Mouse (Mus musculus) T-helper 1 cell (primary cell): Measurements from ENCODE around the gene Chit1.

ENCODE experiments used
- in situ Hi-C: fragments of 300-600 bp; cut with MboI, MseI; formaldehyde crosslinking; loops from one replicate; pipeline ENCODE4 v1.15.1; 2025; ENCODE audit warnings: high pct_unique_total_duplicates

Chit1 gene

DNA sequence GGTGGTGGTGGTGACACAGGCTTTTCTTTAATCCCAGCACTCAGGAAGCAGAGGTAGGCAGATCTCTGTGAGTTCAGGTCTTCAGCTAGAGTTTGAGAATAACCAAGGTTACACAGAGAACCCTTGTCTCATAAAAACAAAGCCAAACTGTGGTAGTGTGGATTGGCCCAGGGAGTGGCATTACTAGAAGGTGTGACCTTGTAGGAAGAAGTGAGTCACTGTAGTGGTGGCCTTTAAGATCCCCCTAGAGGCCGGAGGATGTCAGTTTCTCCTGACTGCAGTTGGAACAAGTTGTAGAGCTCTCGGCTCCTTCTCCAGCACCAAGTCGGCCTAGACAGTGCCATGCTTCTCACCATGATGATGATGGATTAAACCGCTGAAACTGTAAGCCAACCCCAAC, at the start of gene Chit1:
Gene Chit1 (plus strand): TSS at position 264 of the 400 bp plus-strand sequence.
- in situ Hi-C loops: no loop called here

- in situ Hi-C loops: loop anchor here (5.0 kb wide), 1 partner anchor 1020 kb away; no protein-coding TSS in a partner anchor
Measured at GRCm38 (mm10) chr1:134061915-134062314, 49.1 kb upstream of the Chit1 start.

GRCm38 (mm10) chr1:134062411-134063085, 48.5 kb upstream of the Chit1 start:
- in situ Hi-C loops: loop anchor here (5.0 kb wide), 1 partner anchor 1020 kb away; no protein-coding TSS in a partner anchor

DNA sequence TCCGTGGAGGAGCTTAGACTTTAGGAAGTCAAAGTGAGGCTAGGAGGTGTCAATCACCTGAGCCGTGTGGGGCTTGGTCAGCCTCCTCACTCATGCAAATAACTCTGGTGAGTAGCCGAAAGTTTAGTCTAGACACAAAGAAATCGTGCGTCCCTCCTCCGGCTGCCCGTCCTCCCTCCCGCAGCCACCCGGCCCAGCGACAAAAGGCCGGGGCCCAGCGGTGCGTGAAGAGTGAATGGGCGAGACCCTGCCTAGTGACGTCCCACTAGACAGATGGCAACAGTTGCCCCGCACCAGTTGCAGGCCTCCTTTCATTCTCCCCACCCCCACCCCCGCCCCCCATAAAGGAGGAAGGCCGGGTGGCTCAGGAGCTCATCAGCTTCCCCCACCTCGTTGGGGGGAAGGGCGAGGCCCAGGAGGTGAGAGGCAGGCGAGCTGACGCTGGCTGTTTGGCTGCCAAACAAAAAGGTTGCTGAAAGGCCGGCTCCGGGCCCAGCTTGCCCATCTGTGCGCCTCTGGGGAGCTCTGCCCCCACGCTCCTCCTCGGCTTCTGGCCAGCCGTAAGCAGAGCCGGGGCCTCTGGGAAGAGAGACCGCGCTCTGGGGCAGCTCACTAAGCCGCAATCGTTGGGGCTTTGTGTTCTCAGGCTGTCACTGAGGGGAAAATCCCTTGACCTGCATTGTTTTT, 47.8 kb upstream of the Chit1 start:
- in situ Hi-C loops: loop anchor here (5.0 kb wide), 1 partner anchor 1021 kb away; no protein-coding TSS in a partner anchor

- in situ Hi-C loops: loop anchor here (5.0 kb wide), 1 partner anchor 1021 kb away; no protein-coding TSS in a partner anchor
Measured at GRCm38 (mm10) chr1:134063773-134064125, 47.3 kb upstream of the Chit1 start.

- in situ Hi-C loops: loop anchor here (5.0 kb wide), 1 partner anchor 1022 kb away; no protein-coding TSS in a partner anchor
Measured at GRCm38 (mm10) chr1:134064296-134064831, 46.7 kb upstream of the Chit1 start.

DNA sequence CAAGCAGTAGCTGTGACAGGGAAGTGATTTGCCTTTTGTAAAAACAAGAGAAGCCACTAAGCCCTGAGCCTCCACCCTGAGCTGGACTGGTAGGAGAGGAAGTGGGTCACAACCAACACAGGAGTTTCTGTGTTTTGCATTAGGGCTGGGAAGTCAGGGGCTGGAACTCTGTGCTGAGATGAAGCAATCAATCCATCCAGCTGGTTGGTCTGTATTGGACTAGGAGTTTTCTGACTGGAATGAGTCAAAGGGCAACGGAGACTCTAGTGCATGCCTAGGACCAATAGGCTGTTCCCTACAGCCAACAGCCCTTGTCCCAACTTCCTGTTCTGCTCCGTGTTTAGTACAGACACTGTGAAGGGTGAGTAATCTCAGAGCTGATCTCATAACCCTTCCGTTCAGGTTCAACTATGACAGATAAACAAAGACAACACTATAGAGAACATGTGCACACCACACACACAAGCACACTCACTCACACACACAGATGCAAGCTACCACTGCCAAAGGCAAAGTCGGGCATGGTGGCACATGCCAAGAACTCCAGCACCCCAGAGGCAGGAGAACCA, 45.7 kb upstream of the Chit1 start:
- in situ Hi-C loops: no loop called here

DNA sequence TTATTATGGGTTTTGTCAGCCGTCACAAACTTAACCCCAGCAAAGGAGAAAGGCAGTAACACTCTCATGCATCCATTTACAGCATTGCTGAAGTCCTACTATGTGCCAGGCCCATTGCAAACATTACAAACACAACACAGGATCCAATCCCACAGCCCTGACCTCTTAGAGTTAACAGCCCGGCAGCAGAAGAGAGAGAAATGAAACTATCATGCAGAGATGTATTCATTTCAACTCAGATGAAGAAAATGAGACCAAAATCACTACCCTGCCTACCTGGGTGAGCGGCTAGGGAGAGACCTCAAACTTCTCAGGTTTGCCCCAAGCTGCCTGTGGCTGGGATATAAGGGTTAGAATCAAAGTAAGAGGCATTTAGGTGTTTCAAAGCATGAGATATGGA, 44.5 kb upstream of the Chit1 start:
- in situ Hi-C loops: no loop called here

DNA sequence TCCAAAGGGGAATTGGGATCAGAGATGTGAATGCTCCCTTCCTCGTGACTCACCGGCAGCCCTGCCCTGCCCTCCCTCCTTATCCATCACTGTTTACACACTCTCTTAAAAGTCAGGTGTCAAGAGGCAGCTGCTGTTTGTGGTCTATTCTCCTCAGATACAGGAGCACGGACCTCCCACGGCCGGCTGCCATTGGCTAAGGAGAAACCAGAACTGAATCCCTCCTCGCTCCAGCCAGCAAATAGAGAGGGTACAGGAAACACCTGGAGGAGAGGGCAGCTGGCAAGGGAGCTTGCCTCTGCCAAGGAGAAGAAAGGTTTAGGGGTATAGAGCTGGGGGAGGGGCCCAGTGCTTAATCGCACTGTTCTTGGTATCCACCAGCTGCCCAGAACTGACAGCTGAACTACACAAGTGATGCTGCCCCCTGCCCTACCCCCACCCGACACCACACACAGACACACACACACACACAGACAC, 43.9 kb upstream of the Chit1 start:
- in situ Hi-C loops: no loop called here

- in situ Hi-C loops: no loop called here
Measured at GRCm38 (mm10) chr1:134070099-134070669, 40.9 kb upstream of the Chit1 start.

- in situ Hi-C loops: no loop called here
Measured at GRCm38 (mm10) chr1:134071411-134072018, 39.5 kb upstream of the Chit1 start.

DNA sequence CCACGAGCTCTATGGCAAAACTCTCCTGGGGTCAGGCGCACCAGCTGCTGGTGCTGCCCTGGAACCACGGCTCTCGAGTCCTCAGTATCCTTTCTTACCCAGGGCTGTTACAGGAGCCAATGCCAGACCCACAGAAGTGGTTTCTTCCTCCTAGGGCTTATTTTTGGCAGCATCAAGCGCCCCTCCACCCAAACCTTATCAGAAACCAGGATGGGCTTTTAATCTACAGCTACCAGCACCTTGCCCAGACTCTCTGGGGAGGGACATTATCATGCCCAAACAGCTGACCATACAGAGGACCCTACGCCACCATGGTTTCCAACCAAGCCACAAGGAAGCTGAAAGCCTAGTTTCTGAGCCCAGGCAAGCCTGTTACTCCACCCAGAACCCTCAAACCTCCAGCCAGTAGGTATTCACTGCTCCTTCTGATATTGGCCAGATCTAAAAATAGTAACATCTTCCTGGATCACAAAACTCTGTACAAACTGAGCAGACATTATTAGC, 37.9 kb upstream of the Chit1 start:
- in situ Hi-C loops: no loop called here

DNA sequence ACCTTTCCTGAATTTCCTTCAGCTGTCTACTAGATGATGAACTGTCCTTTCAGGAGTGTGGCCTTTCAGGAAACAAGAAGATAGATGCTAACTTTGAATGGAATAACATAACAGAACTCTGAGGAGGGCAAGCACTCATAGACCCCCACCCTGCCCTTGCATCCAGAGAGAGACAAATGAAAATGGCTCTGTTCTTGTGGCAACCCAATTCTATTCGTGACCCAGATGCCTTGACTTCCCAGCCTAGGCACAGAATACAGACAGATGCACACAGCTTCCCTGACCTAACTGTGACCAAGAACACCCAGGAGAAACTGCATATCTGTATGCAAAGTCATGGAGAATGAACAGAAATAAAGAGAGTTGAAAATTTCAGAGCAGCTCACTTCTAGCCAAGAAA, 37.4 kb upstream of the Chit1 start:
- in situ Hi-C loops: no loop called here

- in situ Hi-C loops: no loop called here
Measured at GRCm38 (mm10) chr1:134074184-134074583, 36.9 kb upstream of the Chit1 start.

DNA sequence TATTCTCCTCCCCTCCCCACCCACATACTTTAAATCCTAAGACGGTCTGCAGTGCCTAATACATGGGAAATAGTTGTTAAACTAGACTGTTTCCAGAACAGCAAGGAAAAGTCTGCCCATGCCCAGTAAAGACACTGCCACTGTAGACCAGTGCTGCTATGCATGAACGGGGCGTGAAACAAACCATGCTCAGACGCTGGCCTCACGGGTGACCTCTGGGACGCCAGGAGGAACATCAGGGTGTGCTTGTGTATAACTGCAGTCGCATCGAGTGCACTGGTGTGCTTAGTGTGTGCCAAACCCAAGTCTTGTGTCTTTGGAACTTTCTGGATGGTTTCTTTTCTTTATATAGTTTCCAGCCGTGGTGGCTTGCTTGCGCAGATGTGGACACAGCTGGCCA, 36.4 kb upstream of the Chit1 start:
- in situ Hi-C loops: loop anchor here (25.0 kb wide), 1 partner anchor 1937 kb away; the partner anchor contains the start of gene Cdk18

DNA sequence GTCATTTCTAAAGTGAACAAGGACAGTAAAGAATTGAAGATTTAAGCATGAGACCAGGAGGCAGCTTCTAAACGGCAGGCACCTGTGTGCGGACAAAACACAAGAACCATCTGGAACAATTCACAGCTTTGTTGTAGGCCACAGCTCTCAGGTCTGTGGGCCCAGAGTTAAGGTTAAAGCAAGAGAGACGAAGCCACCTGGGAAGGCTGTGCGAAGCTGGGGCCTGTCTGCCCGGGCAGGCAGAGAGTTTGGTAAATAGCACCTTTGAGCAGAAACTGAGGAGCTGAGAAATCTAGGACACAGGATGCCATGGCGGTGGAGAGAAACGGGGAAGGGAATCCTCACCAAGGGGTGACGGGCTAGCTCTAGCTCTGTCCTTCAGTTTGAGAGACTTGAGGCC, 35.5 kb upstream of the Chit1 start:
- in situ Hi-C loops: loop anchor here (25.0 kb wide), 1 partner anchor 1938 kb away; the partner anchor contains the start of gene Cdk18

- in situ Hi-C loops: loop anchor here (25.0 kb wide), 1 partner anchor 1939 kb away; the partner anchor contains the start of gene Cdk18
Measured at GRCm38 (mm10) chr1:134076789-134077188, 34.3 kb upstream of the Chit1 start.

GRCm38 (mm10) chr1:134077389-134078060, 33.5 kb upstream of the Chit1 start:
- in situ Hi-C loops: loop anchor here (25.0 kb wide), 1 partner anchor 1940 kb away; the partner anchor contains the start of gene Cdk18

DNA sequence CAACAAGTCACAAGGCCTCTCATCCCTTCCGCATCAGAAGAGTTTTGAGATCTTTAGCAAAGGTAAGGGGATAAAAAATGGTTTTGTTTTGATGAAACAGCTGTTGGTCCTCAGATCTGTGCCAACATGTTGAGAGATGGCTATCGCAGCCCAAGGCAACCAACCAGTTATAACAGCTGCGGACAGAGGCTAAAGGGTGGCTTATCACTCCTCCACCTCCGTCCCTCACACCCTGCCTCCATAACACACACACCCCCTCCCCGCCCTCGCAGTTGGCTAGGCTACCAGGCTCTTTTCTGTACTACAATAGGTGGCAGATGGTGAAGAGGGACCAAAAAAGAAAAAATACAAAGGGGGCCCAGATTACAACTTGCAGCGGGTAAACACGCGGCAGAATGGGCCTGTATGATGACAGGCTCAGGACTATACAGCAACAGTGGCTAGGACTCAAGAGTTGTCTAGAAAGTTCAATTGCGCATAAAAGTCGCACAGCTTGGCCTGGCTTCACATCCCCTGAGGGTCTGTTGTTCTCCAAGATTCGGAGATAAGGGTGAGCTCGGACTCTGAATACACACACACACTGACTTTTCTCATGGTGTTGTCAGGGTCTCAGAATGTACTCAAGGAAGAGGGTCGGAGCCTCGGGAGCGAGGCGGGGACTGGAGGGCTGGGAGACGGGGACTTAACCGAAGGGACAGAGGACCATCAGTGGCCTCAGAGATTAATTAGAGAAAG, 32.8 kb upstream of the Chit1 start:
- in situ Hi-C loops: loop anchor here (25.0 kb wide), 1 partner anchor 1941 kb away; the partner anchor contains the start of gene Cdk18
